Mouse (Mus musculus) spleen, postnatal 14 days (tissue): ENCODE data around the gene Ptprd.
"Not testable (repeated sequence)": the region's sequence is repeated elsewhere in the genome, so short reads cannot be mapped to it uniquely, and the experiment has no call there.

Experiments used
- DNase-seq, 2 experiments: peaks; one replicate each; pipeline ENCODE4 v3.0.0; 2021 to 2022; ENCODE audit warnings: low spot score in 2 of 2

Ptprd gene

DNA sequence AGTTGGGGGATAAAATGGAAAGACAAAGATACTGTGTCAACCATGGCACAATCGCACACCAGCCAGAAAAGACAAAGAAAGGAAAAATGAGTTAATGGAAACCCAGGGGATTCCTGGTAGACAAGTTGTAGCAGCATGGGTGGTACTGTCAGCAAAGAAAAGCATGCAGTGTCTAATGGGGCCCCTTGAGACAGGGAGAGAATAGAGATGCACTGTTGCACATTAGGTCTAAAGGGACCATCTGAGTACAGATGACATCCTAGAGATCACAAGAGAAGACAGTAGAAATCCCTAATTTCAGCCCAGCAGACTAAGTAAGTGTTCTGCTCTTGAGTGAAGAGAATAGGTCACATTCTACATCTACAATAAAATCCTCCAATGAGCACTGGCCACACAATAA lies 1993.7 kb downstream of the Ptprd start:
- DNase-seq, result no peak

DNA sequence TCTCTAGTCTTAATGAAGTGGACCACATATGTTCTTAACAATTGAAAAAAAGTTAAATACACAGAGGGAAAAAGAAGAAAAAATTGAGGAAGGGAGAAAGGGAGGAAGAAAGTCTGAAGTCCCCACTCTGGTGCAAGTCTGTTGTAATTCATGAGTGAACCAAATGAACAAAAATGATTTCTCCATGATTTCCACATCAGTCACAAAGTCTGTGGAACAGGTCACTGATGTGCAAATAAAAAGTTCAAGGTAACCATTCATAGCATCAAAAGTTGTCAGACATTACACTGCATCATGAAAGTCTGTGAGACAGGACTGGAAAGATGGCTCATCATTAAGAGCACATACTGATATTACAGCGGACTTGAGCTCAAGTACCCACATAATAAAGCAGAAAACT lies 1996.6 kb downstream of the Ptprd start:
- no peak for DNase-seq

DNA sequence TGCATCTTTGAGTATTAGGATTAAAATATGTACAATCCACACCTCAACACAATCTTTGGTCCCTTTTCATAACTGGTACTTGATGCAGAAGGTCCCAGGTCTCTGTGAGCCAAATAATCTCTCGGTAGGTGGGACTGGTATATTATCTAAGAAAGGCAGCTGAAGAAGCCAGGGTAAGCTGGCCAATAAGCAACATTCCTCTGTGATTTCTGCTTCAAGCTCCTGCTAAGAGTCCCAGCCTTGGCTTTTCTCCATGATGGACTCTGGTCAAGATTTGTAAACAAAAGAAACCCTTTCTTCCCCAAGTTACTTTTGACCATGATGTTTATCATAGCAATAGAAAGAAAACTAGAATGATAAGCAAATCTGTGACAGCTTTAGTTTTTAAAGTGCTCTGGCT lies 2012.4 kb downstream of the Ptprd start:
- DNase-seq, result no peak

DNA sequence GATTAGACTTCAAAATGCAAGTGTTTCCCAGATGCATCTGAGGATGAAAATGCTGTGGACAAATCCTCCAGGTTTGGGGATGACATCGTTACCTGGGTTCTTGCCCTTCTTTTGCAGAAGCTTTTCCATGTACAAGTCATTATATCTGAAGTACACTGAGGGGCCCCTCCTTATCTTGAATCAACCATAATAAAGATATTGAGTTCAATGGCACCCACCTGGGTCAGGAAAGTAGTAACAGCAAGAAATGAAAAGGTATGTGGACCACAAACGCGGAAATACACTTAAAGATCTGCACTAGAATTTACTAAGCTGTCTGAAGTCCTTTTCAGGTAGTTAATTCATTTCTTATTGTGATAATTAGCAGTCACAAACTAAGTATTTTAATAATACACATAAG lies 2017.0 kb downstream of the Ptprd start:
- no peak for DNase-seq

DNA sequence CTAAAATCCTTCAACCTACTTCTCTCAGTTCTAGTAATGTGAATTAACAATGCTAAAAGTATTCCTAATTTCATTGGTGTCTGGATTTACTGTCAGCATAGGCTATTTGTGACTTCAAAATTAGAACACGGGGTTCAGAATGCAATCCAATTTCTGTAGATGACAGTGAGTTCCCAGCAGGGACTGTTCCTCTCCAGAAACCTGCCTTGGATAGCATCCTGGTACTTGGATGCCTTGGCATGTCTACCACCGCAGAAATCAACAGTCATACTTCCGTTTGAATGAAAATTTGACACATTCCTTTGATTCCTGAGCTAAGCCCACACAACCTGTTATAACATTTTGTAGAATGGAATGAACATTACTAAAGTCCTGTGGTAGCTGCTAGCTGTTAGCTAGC lies 2018.3 kb downstream of the Ptprd start:
- DNase-seq, result no peak

DNA sequence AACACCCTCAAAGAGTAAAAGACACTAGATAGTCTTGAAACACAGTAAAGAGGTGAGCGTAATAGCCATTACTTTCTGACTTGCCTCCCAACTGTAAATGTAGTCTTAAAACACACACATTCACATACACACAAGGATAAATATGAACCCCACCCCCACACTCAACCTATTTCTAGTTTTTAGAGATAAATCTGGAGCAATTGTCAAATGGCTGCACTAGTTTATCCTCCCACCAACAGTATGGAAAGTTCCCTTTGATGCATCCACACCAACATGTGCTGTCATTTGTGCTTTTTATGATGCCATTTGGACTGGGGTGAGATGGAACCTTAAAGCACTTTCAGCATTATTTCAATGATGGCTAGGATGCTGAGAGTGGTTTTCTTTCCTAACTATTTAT lies 2019.7 kb downstream of the Ptprd start:
- DNase-seq, result no peak

DNA sequence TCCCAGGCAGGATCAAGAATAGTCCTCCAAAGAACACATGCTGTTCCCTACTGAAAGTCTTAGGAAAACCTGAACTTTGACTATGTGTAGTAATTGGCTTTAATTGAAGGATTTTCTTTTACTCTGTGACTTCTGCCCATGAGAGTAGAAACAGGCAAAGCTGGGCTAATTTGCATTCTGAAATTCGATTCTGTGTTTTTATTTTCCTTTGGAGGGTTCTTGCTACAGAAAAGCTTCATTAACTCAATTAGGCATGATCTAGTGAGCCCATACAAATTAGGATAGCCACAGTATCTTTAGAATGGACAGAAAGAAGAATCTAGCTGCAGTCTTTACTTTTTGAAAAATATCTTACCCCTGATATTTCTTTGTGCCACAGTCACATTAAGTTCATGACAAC lies 2021.0 kb downstream of the Ptprd start:
- no peak for DNase-seq

DNA sequence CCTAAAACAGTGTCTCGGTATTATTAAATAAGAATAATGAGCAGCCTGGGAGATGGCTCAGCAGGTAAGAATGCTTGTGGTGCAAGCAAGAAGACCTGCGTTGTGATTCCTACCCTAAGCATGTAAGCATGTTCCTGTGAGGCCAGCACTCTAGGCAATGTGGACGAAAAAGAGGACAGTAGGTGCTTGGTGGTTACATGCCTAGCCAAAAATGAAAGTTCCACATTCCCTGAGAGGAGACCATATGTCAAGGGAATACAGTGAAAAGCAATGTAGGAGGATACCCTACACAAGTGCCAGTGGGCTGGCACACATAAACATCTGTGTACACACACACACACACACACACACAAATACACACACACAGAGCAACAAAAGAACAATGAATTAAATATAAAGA lies 2028.7 kb downstream of the Ptprd start:
- DNase-seq, result no peak

DNA sequence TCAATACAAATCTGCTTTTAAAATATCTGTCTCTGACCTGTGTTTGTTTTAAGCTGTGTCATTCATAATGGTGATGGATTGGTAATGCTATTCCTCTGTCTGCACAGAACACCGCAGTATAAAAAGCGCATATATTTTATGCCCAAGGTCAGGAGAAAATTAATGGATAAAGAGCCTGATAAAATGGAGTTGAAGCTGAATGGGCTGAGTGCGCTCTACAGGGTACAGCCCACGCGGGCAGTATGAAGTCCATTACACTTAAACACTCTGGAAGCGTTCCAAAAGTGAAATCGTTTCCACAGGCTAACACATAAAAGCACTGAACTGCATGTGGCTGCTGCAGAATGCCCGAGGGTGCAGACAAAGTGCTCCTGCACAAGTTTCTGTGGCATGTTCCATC lies 2032.3 kb downstream of the Ptprd start:
- DNase-seq, result no peak

DNA sequence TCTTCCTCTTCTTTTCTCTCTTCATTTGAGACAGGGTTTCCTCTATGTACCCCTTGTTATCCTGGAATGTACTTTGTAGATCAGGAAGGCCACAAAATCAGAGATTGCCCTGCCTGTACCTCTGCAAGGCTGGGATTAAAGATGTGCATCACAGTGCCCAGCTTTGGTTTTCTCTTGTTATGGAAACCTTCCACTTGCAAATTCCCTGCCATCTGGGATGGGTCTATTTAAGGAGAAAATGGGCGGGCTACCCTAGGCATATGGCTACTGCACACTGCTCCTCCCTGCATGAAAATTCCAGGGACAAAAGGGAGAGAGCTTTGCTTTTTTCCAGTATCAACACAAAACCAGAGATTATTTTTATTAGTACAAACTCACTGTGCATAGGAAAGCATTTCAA lies 2036.7 kb downstream of the Ptprd start:
- no peak for DNase-seq

DNA sequence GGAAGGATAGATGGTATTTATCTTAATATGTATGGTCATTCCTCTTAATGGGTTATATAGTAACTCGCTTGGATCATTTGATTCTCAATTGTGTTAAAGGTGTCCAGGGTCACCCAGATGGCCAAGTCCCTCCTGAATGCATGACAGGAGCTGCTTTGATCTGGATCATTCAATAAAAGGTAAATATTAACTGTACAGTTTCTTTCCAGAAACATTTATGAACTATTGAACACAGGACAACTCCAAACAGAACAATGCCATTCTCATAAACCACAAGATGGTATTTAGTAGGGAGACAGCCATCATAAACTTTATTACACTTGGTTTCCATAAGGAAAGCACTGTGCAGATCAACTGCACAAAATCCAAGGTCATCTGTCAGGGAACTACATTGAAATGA lies 2056.0 kb downstream of the Ptprd start:
- DNase-seq, result no peak

DNA sequence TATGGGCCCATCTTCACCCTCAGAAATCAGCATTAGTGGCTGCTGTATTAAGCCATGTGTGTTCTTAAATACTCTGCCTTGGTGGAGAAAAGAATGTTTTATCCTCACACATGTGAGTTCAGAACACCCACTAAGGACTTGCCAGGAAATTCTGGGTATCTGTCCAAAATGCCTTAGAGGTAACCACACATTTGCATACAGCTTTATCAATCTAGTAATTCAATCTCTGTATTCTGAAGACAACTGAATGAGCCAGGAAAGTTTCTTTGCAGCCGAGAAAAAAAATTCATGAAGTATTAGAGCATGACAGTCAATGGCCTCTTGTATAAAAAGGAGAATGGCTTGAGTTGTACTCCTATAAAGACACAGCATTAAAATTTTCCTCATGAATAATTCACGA lies 2057.6 kb downstream of the Ptprd start:
- DNase-seq, result no peak

DNA sequence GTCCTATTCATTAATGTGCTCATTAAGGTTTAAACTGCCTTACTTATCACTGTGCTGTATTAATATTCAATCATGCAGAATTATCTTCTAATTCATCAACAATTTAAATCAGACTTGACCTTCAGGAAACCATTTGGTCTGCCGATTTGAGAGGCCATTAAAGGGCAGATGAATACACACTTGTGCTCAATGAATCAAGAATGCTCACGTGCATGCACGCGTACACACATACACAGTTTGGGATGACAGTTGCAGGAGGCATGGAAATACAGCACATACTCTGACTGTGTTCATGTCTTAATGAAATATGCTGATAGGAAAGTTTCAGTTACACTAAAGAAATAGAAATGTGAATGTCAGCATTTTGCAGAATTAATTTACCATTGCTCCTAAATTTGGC lies 2066.8 kb downstream of the Ptprd start:
- no peak for DNase-seq

DNA sequence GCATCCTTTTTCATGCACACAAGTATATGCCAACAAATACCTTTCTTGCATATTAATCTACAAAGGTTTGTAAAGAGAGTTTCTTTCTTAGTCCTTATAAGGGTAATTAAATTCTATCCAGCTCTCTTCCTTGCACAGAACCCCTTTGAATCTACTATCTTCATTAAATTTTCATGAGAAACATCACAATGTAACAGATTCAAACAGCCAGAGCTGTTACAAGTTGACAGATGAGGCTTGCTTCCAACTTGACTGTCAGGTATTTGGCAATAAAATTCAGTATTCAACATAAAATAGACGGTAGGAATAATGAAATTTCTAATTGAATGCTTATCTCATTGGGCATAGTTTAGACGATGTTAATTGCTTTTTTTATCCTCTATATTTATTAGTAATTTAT lies 2067.4 kb downstream of the Ptprd start:
- no peak for DNase-seq

DNA sequence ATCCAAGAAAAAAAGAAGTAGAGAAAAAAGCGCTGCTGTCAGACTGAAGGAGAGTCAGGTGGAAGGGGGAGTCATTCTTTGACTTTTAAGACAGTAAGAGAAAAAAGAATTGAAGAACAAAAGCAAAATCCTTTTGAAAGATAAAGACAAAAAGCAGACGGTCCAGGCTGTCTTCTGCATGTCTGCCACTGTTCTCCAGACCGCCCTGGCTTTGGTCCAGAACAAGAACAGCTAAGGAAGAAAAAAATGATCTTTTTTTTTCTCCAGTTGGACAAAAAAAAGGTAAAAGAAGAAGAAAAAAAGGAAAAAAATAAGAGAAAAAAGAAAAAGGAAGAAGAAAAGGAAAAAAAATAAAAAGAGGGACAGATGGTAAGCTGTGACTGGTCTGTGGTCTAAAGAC lies 2073.9 kb downstream of the Ptprd start:
- no peak for DNase-seq

DNA sequence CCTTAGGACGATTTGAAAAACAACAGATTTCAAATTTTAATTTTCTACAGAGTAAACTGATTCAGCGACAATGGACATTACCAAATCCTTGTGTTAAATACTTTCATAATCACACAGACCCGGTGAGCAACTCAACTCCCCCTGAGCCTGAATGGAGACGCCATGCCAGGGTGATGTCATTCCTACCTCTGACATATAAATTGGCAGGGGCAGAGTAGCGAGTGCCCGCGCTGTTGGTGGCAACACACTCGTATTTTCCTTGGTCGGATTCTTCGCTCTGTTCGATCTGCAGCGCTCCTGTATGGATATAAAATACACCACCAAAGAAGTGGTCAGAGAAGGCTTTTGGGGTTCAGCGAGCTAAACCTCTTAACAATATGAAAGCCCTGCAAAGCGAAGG lies 2075.1 kb downstream of the Ptprd start:
- no peak for DNase-seq

DNA sequence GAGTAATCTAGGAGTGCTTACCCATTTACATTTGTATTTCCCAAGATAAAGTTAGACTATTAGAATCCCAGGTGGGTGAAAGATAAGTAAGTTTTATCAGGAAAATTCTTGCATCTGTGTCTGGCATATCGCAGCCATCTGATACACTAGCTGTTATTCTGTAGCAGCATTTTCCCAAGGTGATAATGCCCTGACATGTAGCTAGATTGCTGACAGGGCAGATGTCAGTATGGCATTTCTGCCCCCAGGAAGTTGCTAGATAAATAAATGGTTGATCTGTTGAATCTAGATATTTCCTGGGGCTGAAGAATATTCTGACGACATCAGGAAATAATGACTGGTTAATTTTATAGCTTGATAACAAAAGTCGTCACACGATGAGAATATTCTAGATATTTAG lies 2119.9 kb downstream of the Ptprd start:
- no peak for DNase-seq

DNA sequence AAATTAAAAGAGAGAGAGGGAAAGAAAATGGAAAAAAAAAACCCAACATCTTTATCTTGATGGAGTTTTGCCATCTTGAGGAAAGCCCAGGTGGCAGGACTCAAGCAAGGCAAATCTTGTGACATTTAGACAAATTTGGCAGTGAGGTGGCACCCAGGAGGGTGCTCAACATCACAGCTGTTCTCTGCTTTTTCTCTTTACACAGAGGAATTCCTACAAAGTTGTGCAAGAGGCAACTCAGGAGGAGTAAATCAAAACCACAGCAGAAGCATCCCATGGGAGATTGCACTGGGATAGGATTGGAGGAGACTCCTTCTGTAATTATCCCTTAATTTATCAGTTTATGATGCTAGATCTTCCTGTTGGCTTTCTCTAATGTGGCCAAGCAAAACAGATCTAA lies 2121.9 kb downstream of the Ptprd start:
- DNase-seq, result no peak

DNA sequence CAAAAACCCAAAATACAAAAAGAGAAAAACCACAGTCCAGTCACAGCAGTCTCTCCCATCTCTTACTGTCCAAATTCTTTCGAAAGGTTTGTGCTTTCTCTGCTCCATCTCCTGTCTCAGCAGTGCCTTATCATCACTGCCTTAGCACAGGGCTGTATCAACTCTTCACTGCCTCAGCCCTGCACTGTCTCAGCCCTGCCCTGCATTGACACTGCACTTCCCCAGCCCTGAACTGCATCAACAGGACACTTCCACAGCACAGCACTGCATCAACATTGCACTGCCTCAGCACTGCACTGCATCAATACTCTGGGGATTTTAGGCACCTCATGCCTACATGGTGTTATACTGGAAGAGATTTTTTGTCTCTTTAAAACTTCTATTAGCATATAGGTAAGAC lies 2135.7 kb downstream of the Ptprd start:
- DNase-seq, result no peak

DNA sequence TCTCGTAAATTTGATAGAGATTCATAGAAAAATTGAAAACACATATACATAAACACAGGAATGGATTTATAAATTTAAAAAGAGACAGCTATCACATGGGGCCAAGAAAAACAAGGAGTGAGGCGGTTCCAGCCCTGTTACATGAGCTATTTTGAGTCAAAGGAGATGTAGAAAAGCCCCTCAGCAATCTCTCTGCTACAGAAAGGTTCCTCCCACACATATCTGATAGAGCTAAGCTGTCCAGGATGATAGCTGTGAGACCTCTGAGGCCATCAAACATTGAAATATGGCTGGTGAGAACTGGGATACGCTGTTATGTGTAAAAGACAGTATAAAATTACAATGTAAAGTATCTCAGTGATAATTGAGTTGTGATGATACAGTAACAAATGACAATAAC lies 2138.5 kb downstream of the Ptprd start:
- DNase-seq, result no peak

DNA sequence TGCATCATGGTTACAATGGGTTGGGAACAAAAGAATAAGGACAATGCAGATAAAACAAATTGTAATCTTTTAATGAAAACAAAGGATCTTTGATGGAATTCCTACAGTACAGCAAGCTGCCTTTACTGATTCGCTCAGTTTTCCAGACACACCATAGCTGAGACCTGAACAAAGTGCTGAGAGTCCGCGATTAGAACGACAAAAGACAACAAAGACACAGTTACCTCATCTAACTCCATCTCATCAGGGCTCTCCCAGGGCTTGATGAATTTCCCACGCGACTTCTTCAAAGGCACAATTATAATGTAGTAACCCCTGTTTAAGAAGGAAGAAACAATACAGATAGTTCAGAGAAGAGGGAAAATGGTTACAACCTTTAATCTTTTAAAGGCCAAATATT lies 2140.0 kb downstream of the Ptprd start:
- no peak for DNase-seq

DNA sequence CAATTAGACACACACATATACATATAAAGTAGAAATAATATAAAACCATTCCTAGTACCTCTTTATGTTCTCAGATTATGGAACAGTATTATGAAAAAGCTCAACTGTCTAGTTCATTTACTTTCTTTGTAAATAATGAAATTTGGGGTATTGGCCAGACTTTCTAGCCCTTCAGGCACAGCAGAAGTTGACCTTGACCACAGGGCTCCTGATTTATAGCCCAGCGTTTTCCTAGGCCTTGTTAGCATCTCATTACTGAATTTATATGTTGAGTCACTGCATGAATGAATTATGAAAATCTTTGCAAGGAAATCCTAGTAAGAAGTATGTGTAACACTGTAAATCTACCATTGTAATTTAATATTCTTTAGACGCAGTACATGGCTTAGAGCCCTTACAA lies 2154.9 kb downstream of the Ptprd start:
- DNase-seq, result no peak

DNA sequence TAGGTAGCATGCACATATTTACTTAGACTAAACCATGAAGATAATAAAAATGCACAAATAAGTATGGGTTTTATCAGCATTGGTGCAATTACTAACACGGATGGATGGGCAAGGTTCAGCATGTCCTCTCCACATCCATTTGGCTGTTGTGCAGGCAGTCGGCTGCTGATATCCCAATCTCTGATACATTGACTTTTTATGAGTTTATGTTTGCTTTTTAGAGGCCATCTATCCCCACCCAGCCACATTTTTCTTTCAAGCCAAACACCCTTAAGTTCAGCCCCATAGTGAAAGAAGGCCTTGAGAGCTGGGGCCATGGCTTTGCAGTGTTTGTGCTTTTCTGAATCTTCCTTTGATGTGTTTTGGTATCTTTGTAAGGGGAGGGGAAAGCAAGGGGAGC lies 2166.1 kb downstream of the Ptprd start:
- no peak for DNase-seq

DNA sequence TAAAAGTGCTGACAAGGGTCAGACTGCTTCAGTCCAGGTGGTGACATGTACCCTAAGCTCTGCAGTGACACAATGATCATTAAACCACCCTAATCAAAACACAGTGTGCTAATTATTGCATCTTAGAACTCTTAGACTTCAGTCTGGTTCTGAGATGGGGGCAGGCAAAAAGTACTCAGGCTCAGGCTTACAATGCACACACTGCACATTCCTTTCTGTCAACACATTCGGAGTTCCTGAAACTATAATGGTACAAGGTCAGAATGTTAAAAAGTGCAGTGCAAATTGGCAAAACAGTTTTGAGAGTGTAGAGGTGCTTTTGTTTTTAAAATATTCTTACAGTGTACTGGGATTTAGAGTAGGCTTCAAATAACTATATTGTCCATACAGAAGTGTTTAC lies 2167.0 kb downstream of the Ptprd start:
- no peak for DNase-seq

DNA sequence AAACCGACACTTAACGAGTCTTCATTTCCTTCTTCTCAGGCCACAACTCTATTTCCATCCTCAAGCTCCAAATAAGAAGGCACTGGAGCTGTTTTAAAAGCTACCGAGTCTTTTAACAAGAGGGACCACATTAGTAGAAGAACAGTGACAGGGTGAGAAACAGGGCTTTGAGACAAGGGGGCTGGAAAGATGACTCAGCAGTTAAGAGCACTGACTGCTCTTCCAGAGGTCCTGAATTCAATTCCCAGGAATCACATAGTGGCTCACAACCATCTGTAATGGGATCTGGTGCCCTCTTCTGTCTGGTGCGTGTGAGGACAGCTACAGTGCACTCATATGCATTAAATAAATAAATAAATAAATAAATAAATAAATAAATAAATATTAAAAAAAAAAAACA lies 2174.6 kb downstream of the Ptprd start:
- not testable (repeated sequence) for DNase-seq
